Mouse (Mus musculus): ENCODE results near the gene Ttyh1. TPM values are rescaled to one million over a fixed set of nuclear protein-coding genes. Genes with fewer than 3 reads are reported as not detected.
A peak's percentile ranks its signal among the peaks of the same experiment; 100 is the strongest.

Gene Ttyh1
- total and polyA plus RNA-seq, 2 experiments: 0.65 to 2.4 TPM

GRCm38 (mm10) chr7:4124315-4124759, 5.1 kb downstream of the Ttyh1 start:
- H3K27ac ChIP-seq (replicated peaks; ENCODE audit: insufficient read depth, low read depth, low read length): no peak overlapping the region
- H3K4me3 ChIP-seq (ENCODE audit: insufficient read depth, low read depth, low read length): no peak overlapping the region
- TF ChIP-seq POLR2A (IDR thresholded peaks at IDR 0.05; ENCODE audit: extremely low read depth, insufficient read depth, low read length) (no peak), CTCF (IDR thresholded peaks at IDR 0.05; ENCODE audit: low read depth, low read length) (no peak)
- H3K27me3 ChIP-seq (ENCODE audit: control insufficient read depth, insufficient read depth, low read length): peaks cover 4% of the 10 kb centered on the region
- H3K9ac ChIP-seq (ENCODE audit: low read depth, low read length): no peak overlapping the region
- H3K79me2 ChIP-seq (ENCODE audit: control insufficient read depth, insufficient read depth, low read length): no peaks in the 10 kb centered on the region
- no peaks in the 10 kb centered on the region for H3K36me3 ChIP-seq (ENCODE audit: control insufficient read depth, insufficient read depth, low read length)
- DNase-seq (ENCODE audit: extremely low read depth, low read depth, low spot score): no peak
- 17% methylated on average over 10 of the region's 10 CpGs for WGBS
- H3K4me1 ChIP-seq (ENCODE audit: control insufficient read depth, insufficient read depth, low read length): no peaks in the 10 kb centered on the region

- Histone ChIP-seq H3K4me1 (ENCODE audit: control insufficient read depth, insufficient read depth, low read length) (no peaks in the 10 kb centered on the region), H3K27ac (replicated peaks; ENCODE audit: insufficient read depth, low read depth, low read length) (no peak overlapping the region), H3K4me3 (ENCODE audit: insufficient read depth, low read depth, low read length) (no peak overlapping the region), H3K36me3 (ENCODE audit: control insufficient read depth, insufficient read depth, low read length) (no peaks in the 10 kb centered on the region), H3K27me3 (ENCODE audit: control insufficient read depth, insufficient read depth, low read length) (no peaks in the 10 kb centered on the region), H3K9ac (ENCODE audit: low read depth, low read length) (no peak overlapping the region), H3K79me2 (ENCODE audit: control insufficient read depth, insufficient read depth, low read length) (no peaks in the 10 kb centered on the region)
- WGBS: 48% methylated on average over 5 of the region's 5 CpGs
- TF ChIP-seq CTCF (IDR thresholded peaks at IDR 0.05; ENCODE audit: low read depth, low read length): no peak
- no peak for TF ChIP-seq POLR2A (IDR thresholded peaks at IDR 0.05; ENCODE audit: extremely low read depth, insufficient read depth, low read length)
- no peak for DNase-seq (ENCODE audit: extremely low read depth, low read depth, low spot score)
These were observed 5.6 kb downstream of the Ttyh1 start for GRCm38 (mm10) chr7:4124856-4125255.

GRCm38 (mm10) chr7:4125306-4125705, 6.1 kb downstream of the Ttyh1 start:
- Histone ChIP-seq H3K79me2 (ENCODE audit: control insufficient read depth, insufficient read depth, low read length) (no peaks in the 10 kb centered on the region), H3K4me1 (ENCODE audit: control insufficient read depth, insufficient read depth, low read length) (no peaks in the 10 kb centered on the region), H3K9ac (ENCODE audit: low read depth, low read length) (no peak overlapping the region), H3K36me3 (ENCODE audit: control insufficient read depth, insufficient read depth, low read length) (no peaks in the 10 kb centered on the region), H3K27ac (replicated peaks; ENCODE audit: insufficient read depth, low read depth, low read length) (no peak overlapping the region), H3K4me3 (ENCODE audit: insufficient read depth, low read depth, low read length) (no peak overlapping the region), H3K27me3 (ENCODE audit: control insufficient read depth, insufficient read depth, low read length) (no peaks in the 10 kb centered on the region)
- TF ChIP-seq POLR2A (IDR thresholded peaks at IDR 0.05; ENCODE audit: extremely low read depth, insufficient read depth, low read length): no peak
- no peak for TF ChIP-seq CTCF (IDR thresholded peaks at IDR 0.05; ENCODE audit: low read depth, low read length)
- WGBS: 44% methylated on average over 9 of the region's 9 CpGs
- DNase-seq (ENCODE audit: extremely low read depth, low read depth, low spot score): no peak

GRCm38 (mm10) chr7:4126992-4127785, 8.0 kb downstream of the Ttyh1 start:
- Histone ChIP-seq H3K36me3 (ENCODE audit: control insufficient read depth, insufficient read depth, low read length) (no peaks in the 10 kb centered on the region), H3K79me2 (ENCODE audit: control insufficient read depth, insufficient read depth, low read length) (no peaks in the 10 kb centered on the region), H3K9ac (ENCODE audit: low read depth, low read length) (no peak overlapping the region), H3K27ac (replicated peaks; ENCODE audit: insufficient read depth, low read depth, low read length) (no peak overlapping the region), H3K4me3 (ENCODE audit: insufficient read depth, low read depth, low read length) (no peak overlapping the region), H3K4me1 (ENCODE audit: control insufficient read depth, insufficient read depth, low read length) (no peaks in the 10 kb centered on the region), H3K27me3 (ENCODE audit: control insufficient read depth, insufficient read depth, low read length) (no peaks in the 10 kb centered on the region)
- DNase-seq (ENCODE audit: extremely low read depth, low read depth, low spot score): no peak
- 94% methylated on average over 11 of the region's 11 CpGs for WGBS
- TF ChIP-seq POLR2A (IDR thresholded peaks at IDR 0.05; ENCODE audit: extremely low read depth, insufficient read depth, low read length) (no peak), CTCF (IDR thresholded peaks at IDR 0.05; ENCODE audit: low read depth, low read length) (no peak)

- H3K4me3 ChIP-seq (ENCODE audit: insufficient read depth, low read depth, low read length): no peak overlapping the region
- no peaks in the 10 kb centered on the region for H3K27me3 ChIP-seq (ENCODE audit: control insufficient read depth, insufficient read depth, low read length)
- DNase-seq (ENCODE audit: extremely low read depth, low read depth, low spot score): no peak
- no peaks in the 10 kb centered on the region for H3K36me3 ChIP-seq (ENCODE audit: control insufficient read depth, insufficient read depth, low read length)
- TF ChIP-seq CTCF (IDR thresholded peaks at IDR 0.05; ENCODE audit: low read depth, low read length) (no peak), POLR2A (IDR thresholded peaks at IDR 0.05; ENCODE audit: extremely low read depth, insufficient read depth, low read length) (no peak)
- H3K79me2 ChIP-seq (ENCODE audit: control insufficient read depth, insufficient read depth, low read length): no peaks in the 10 kb centered on the region
- 93% methylated on average over 4 of the region's 4 CpGs for WGBS
- no peak overlapping the region for H3K27ac ChIP-seq (replicated peaks; ENCODE audit: insufficient read depth, low read depth, low read length)
- H3K4me1 ChIP-seq (ENCODE audit: control insufficient read depth, insufficient read depth, low read length): no peaks in the 10 kb centered on the region
- no peak overlapping the region for H3K9ac ChIP-seq (ENCODE audit: low read depth, low read length)
These were observed 8.7 kb downstream of the Ttyh1 start for GRCm38 (mm10) chr7:4127894-4128293.

- 0 out of 2 replicates have a peak overlapping the region, but pooled peaks have one; percentile 3 for H3K27ac ChIP-seq (replicated peaks; ENCODE audit: insufficient read depth, low read depth, low read length)
- no peak overlapping the region for H3K4me3 ChIP-seq (ENCODE audit: insufficient read depth, low read depth, low read length)
- no peak overlapping the region for H3K9ac ChIP-seq (ENCODE audit: low read depth, low read length)
- no peaks in the 10 kb centered on the region for H3K27me3 ChIP-seq (ENCODE audit: control insufficient read depth, insufficient read depth, low read length)
- WGBS: 14% methylated on average over 6 of the region's 6 CpGs
- TF ChIP-seq CTCF (IDR thresholded peaks at IDR 0.05; ENCODE audit: low read depth, low read length) (no peak), POLR2A (IDR thresholded peaks at IDR 0.05; ENCODE audit: extremely low read depth, insufficient read depth, low read length) (no peak)
- H3K4me1 ChIP-seq (ENCODE audit: control insufficient read depth, insufficient read depth, low read length): no peaks in the 10 kb centered on the region
- DNase-seq (ENCODE audit: extremely low read depth, low read depth, low spot score): peak; percentile 71
- no peaks in the 10 kb centered on the region for H3K79me2 ChIP-seq (ENCODE audit: control insufficient read depth, insufficient read depth, low read length)
- H3K36me3 ChIP-seq (ENCODE audit: control insufficient read depth, insufficient read depth, low read length): no peaks in the 10 kb centered on the region
These were observed 9.7 kb downstream of the Ttyh1 start for GRCm38 (mm10) chr7:4128860-4129259.

All from liver, adult 2 months (tissue).